Mouse (Mus musculus) MEL (cell line): ENCODE results near the gene Stard3nl. TPM values are rescaled to one million over a fixed set of nuclear protein-coding genes. Genes with fewer than 3 reads are reported as not detected.

Experiments
- DNase-seq: peaks from one replicate; pipeline ENCODE4 v3.0.0; 2011; ENCODE audit warnings: low read depth, low spot score
- H3K27ac ChIP-seq: 2 replicates; pipeline ENCODE4 v1.5.1; 2012; ENCODE audit warnings: low read depth, mild to moderate bottlenecking, control low read depth, low read length, moderate library complexity; ENCODE audit not compliant: control insufficient read depth
- H3K27me3 ChIP-seq, 2 experiments: fragments of 150-350 bp in 1 of 2; sonication (generic) in 1 of 2; 2 replicates each; pipeline ENCODE4 v1.6.1; 2012; ENCODE audit warnings: low read length in 2 of 2, mild to moderate bottlenecking in 2 of 2, improper control_type of control experiment in 1 of 2, moderate library complexity in 1 of 2; ENCODE audit not compliant: insufficient read depth in 2 of 2, control insufficient read depth in 1 of 2
- H3K36me3 ChIP-seq, 2 experiments: 2 replicates each; pipeline ENCODE4 v1.6.1; 2012 to 2014; ENCODE audit warnings: low read length in 2 of 2, improper control_type of control experiment in 1 of 2, inconsistent platforms in 1 of 2, mild to moderate bottlenecking in 1 of 2; ENCODE audit not compliant: insufficient read depth in 2 of 2, control insufficient read depth in 1 of 2
- H3K4me1 ChIP-seq, 2 experiments: fragments of 150-350 bp in 1 of 2; sonication (generic) in 1 of 2; 2 replicates each; pipeline ENCODE4 v1.6.1; 2012; ENCODE audit warnings: low read length in 2 of 2, improper control_type of control experiment in 1 of 2, mild to moderate bottlenecking in 1 of 2; ENCODE audit not compliant: insufficient read depth in 2 of 2, control insufficient read depth in 1 of 2
- H3K4me3 ChIP-seq, 2 experiments: fragments of 150-350 bp in 1 of 2; sonication (generic) in 1 of 2; 2 replicates each; pipeline ENCODE4 v1.5.1; 2012; ENCODE audit warnings: low read depth in 2 of 2, low read length in 2 of 2, mild to moderate bottlenecking in 2 of 2, moderate library complexity in 2 of 2, control low read depth in 1 of 2, improper control_type of control experiment in 1 of 2; ENCODE audit not compliant: control insufficient read depth in 1 of 2, insufficient read depth in 1 of 2
- H3K79me2 ChIP-seq: 2 replicates; pipeline ENCODE4 v1.6.1; 2012; ENCODE audit warnings: mild to moderate bottlenecking, low read length, moderate library complexity; ENCODE audit not compliant: control insufficient read depth, poor library complexity, insufficient read depth
- H3K9ac ChIP-seq: 2 replicates; pipeline ENCODE4 v1.6.1; 2012; ENCODE audit warnings: low read depth, mild to moderate bottlenecking, control low read depth, low read length, moderate library complexity; ENCODE audit not compliant: control insufficient read depth, poor library complexity, severe bottlenecking
- H3K9me3 ChIP-seq: fragments of 150-350 bp; sonication (generic); replicated peaks from 2 replicates; pipeline ENCODE4 v1.6.1; 2012; ENCODE audit warnings: mild to moderate bottlenecking, low read length, improper control_type of control experiment, moderate library complexity; ENCODE audit not compliant: insufficient read depth
- CTCF ChIP-seq, 3 experiments: IDR thresholded peaks in 2 of 3; conservative IDR thresholded peaks in 1 of 3; 2 replicates each; pipeline ENCODE4 v1.5.1; 2011 to 2012; ENCODE audit warnings: low read length in 3 of 3, low read depth in 2 of 3, mild to moderate bottlenecking in 2 of 3, improper control_type of control experiment in 1 of 3, inconsistent platforms in 1 of 3, mixed read lengths in 1 of 3, moderate library complexity in 1 of 3; ENCODE audit not compliant: control insufficient read depth in 1 of 3, insufficient read depth in 1 of 3, poor library complexity in 1 of 3, severe bottlenecking in 1 of 3
- ELF1 ChIP-seq: IDR thresholded peaks from 2 replicates; pipeline ENCODE4 v1.6.1; 2014; ENCODE audit warnings: low read depth, mild to moderate bottlenecking, inconsistent platforms, low read length, improper control_type of control experiment, moderate library complexity
- ETS1 ChIP-seq: IDR thresholded peaks from 2 replicates; pipeline ENCODE4 v1.6.1; 2012; ENCODE audit warnings: low read depth, mild to moderate bottlenecking, inconsistent platforms, low read length, improper control_type of control experiment, moderate library complexity
- GABPA ChIP-seq: IDR thresholded peaks from 2 replicates; pipeline ENCODE4 v1.6.1; 2012; ENCODE audit warnings: low read depth, mild to moderate bottlenecking, inconsistent platforms, low read length, improper control_type of control experiment, moderate library complexity
- MAFK ChIP-seq: IDR thresholded peaks from 2 replicates; pipeline ENCODE4 v1.6.1; 2011; ENCODE audit warnings: low read depth, mild to moderate bottlenecking, low read length, improper control_type of control experiment, borderline replicate concordance
- MEF2A ChIP-seq: IDR thresholded peaks from 2 replicates; pipeline ENCODE4 v1.6.1; 2014; ENCODE audit warnings: low read depth, mild to moderate bottlenecking, inconsistent platforms, low read length, improper control_type of control experiment; ENCODE audit not compliant: poor library complexity, insufficient replicate concordance, severe bottlenecking; ENCODE audit errors: extremely low read depth
- MXI1 ChIP-seq: IDR thresholded peaks from 2 replicates; pipeline ENCODE4 v1.6.1; 2011; ENCODE audit warnings: mild to moderate bottlenecking, low read depth, low read length, improper control_type of control experiment
- NRF1 ChIP-seq: IDR thresholded peaks from 2 replicates; pipeline ENCODE4 v1.6.1; 2014; ENCODE audit warnings: low read depth, mild to moderate bottlenecking, inconsistent platforms, low read length, improper control_type of control experiment, moderate library complexity; ENCODE audit not compliant: poor library complexity, insufficient read depth, severe bottlenecking
- POLR2A ChIP-seq, 2 experiments: IDR thresholded peaks; 2 replicates each; pipeline ENCODE4 v1.6.1; 2011 to 2012; ENCODE audit warnings: low read length in 2 of 2, mild to moderate bottlenecking in 2 of 2, control low read depth in 1 of 2, improper control_type of control experiment in 1 of 2, low read depth in 1 of 2, moderate library complexity in 1 of 2; ENCODE audit not compliant: control insufficient read depth in 1 of 2, insufficient read depth in 1 of 2, poor library complexity in 1 of 2
- POLR2AphosphoS5 ChIP-seq: IDR thresholded peaks from 2 replicates; pipeline ENCODE4 v1.6.1; 2012; ENCODE audit warnings: low read depth, borderline replicate concordance, mild to moderate bottlenecking, inconsistent platforms, low read length, moderate library complexity, mixed read lengths
- TAL1 ChIP-seq: IDR thresholded peaks from 2 replicates; pipeline ENCODE4 v1.6.1; 2012; ENCODE audit warnings: mild to moderate bottlenecking, inconsistent platforms, low read length, moderate library complexity, mixed read lengths
- TBP ChIP-seq: IDR thresholded peaks from 2 replicates; pipeline ENCODE4 v1.8.0; 2011; ENCODE audit warnings: low read depth, low read length, improper control_type of control experiment
- TCF12 ChIP-seq: IDR thresholded peaks from 2 replicates; pipeline ENCODE4 v1.6.1; 2014; ENCODE audit warnings: low read depth, mild to moderate bottlenecking, inconsistent platforms, low read length, improper control_type of control experiment, moderate library complexity
- UBTF ChIP-seq: IDR thresholded peaks from 2 replicates; pipeline ENCODE4 v1.6.1; 2012; ENCODE audit warnings: low read depth, mild to moderate bottlenecking, inconsistent platforms, low read length, improper control_type of control experiment, moderate library complexity, borderline replicate concordance; ENCODE audit not compliant: insufficient read depth
- USF1 ChIP-seq: IDR thresholded peaks from 2 replicates; pipeline ENCODE4 v1.6.1; 2014; ENCODE audit warnings: low read depth, mild to moderate bottlenecking, inconsistent platforms, low read length, improper control_type of control experiment, moderate library complexity
- USF2 ChIP-seq, 2 experiments: IDR thresholded peaks; 2 replicates each; pipeline ENCODE4 v1.6.1; 2011 to 2012; ENCODE audit warnings: improper control_type of control experiment in 2 of 2, low read length in 2 of 2, borderline replicate concordance in 1 of 2, inconsistent platforms in 1 of 2, low read depth in 1 of 2, mild to moderate bottlenecking in 1 of 2; ENCODE audit not compliant: insufficient read depth in 1 of 2
- ZC3H11A ChIP-seq: IDR thresholded peaks from 2 replicates; pipeline ENCODE4 v1.6.1; 2012; ENCODE audit warnings: low read depth, mild to moderate bottlenecking, inconsistent platforms, low read length, improper control_type of control experiment
- ZMIZ1 ChIP-seq: IDR thresholded peaks from 2 replicates; pipeline ENCODE4 v1.6.1; 2012; ENCODE audit warnings: low read depth, mild to moderate bottlenecking, inconsistent platforms, low read length, improper control_type of control experiment, moderate library complexity
- ZNF384 ChIP-seq: IDR thresholded peaks from 2 replicates; pipeline ENCODE4 v1.6.1; 2012; ENCODE audit warnings: low read depth, mild to moderate bottlenecking, inconsistent platforms, low read length, improper control_type of control experiment
- polyA plus RNA-seq, 2 experiments: library from polyadenylated mRNA; stranded (reverse) in 1 of 2; unstranded in 1 of 2; fragments of >175 nt in 1 of 2; fragments of >200 nt in 1 of 2; gene quantifications; 2 replicates each; pipeline versions ENCODE4 v1.2.1 to v1.2.4; 2012; ENCODE audit warnings: low replicate concordance in 2 of 2, low read depth in 1 of 2; ENCODE audit not compliant: insufficient read length in 2 of 2, insufficient read depth in 1 of 2, missing spikeins in 1 of 2
- total RNA-seq: library from RNA; depleted of rRNA; stranded (reverse); fragments of 300-350 nt; gene quantifications from 2 replicates; pipeline ENCODE4 v1.2.3, GENCODE M21; 2012

Gene Stard3nl
- total and polyA plus RNA-seq, 3 experiments, result 16.1 to 22.9 TPM; not detected in 1

DNA sequence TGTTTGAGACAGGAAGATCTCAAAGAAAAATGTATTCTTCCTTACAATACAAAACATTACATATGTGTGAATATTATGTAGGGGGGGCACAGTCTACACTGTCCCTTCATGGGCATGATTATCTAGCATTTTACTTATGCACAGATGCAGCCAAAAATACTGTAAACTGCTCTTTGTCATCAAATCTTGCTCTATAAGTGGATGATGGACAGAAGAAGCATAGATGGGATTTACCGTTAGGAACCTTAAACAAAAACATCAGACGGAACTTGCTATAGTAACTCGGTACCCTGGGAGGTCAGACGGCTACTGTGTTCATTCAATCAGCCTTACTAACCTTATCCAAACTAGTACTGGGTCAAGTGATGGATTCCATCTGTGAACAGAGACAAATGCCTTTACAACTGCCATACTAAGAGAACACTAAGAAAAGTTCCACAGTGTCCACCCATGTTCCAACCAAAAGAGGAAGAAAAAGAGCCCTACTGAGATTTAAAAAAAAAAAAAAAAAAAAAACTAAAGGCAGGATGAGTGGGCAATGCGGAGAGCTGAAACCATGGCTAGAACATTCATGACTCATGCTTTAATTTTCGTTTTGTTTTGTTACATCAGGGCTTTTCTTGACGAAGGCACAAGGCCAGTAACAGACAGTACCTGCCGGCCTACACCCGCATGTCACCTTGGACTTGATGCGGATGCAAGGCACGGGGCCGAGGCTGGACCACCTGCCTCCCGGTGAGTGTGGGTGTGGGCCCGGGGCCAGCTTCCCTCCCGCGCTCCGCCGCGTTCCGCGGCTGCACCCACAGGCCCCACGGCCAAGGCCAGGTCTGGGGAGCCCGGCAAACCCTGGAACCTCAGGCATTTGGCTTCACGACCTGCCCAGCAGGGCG lies 552 bp downstream of the Stard3nl start:
- DNase-seq, result no peak
- H3K36me3 ChIP-seq, result peaks cover 0 to 10% of the 10 kb centered on the region in 2 experiments; a peak in 2 of 4 replicates
- peak overlapping the region; percentile 82 to 92 for H3K4me3 ChIP-seq
- peaks cover 2% of the 10 kb centered on the region in 2 experiments; a peak in 1 of 4 replicates for H3K4me1 ChIP-seq
- TF ChIP-seq ELF1 (no peak), ZNF384 (peak; percentile 72), MXI1 (peak; percentile 29; the same call in 1 of the 2 replicates), POLR2A (IDR thresholded peaks at IDR 0.05; ENCODE audit: control insufficient read depth in 1 of 2, insufficient read depth in 1 of 2, low read depth in 1 of 2, low read length in 2 of 2, poor library complexity in 1 of 2) (peak in 1 of 2 experiments; percentile 89; a peak in 2 of 4 replicates)
- TF ChIP-seq, all 39 proteins: peak for 3
- Histone ChIP-seq H3K9me3 (no peaks in the 10 kb centered on the region), H3K27ac (no peak overlapping the region), H3K79me2 (no peaks in the 10 kb centered on the region; the same call in 1 of the 2 replicates), H3K9ac (peak overlapping the region; percentile 86), H3K27me3 (no peaks in the 10 kb centered on the region)

GRCm38 (mm10) chr13:19394171-19394570 lies 1.4 kb downstream of the Stard3nl start:
- peak; percentile 15 for DNase-seq
- no peaks in the 10 kb centered on the region; the same call in 1 of the 2 replicates for H3K79me2 ChIP-seq
- TF ChIP-seq USF1, result no peak
- no peak for TF ChIP-seq TCF12
- no peak for TF ChIP-seq NRF1
- TF ChIP-seq ETS1, result no peak
- TF ChIP-seq MEF2A, result no peak
- no peak for TF ChIP-seq TAL1
- no peak for TF ChIP-seq USF2 (IDR thresholded peaks at IDR 0.05; ENCODE audit: borderline replicate concordance in 1 of 2, insufficient read depth in 1 of 2, low read depth in 1 of 2, low read length in 2 of 2)
- no peak for TF ChIP-seq MXI1
- TF ChIP-seq ZMIZ1, result no peak
- no peak for TF ChIP-seq POLR2A (IDR thresholded peaks at IDR 0.05; ENCODE audit: control insufficient read depth in 1 of 2, insufficient read depth in 1 of 2, low read depth in 1 of 2, low read length in 2 of 2, poor library complexity in 1 of 2)
- TF ChIP-seq MAFK, result no peak
- no peak for TF ChIP-seq CTCF (IDR thresholded peaks at IDR 0.05 in 2 of 3, conservative IDR thresholded peaks at IDR 0.05 in 1 of 3; ENCODE audit: control insufficient read depth in 1 of 3, insufficient read depth in 1 of 3, low read depth in 2 of 3, low read length in 3 of 3, poor library complexity in 1 of 3, severe bottlenecking in 1 of 3)
- TF ChIP-seq TBP, result no peak
- no peak for TF ChIP-seq ZC3H11A
- TF ChIP-seq POLR2AphosphoS5, result no peak
- no peak for TF ChIP-seq ELF1
- no peak for TF ChIP-seq UBTF
- no peak for TF ChIP-seq GABPA
- no peaks in the 10 kb centered on the region for H3K27me3 ChIP-seq
- peaks cover 2% of the 10 kb centered on the region in 2 experiments; a peak in 1 of 4 replicates for H3K4me1 ChIP-seq
- H3K27ac ChIP-seq, result no peak overlapping the region
- H3K9ac ChIP-seq, result no peak overlapping the region
- no peak overlapping the region for H3K4me3 ChIP-seq
- peaks cover 0 to 10% of the 10 kb centered on the region in 2 experiments; a peak in 2 of 4 replicates for H3K36me3 ChIP-seq
- no peaks in the 10 kb centered on the region for H3K9me3 ChIP-seq
